Mouse (Mus musculus) central nervous system, embryonic 18 days (tissue): ENCODE results near the gene Prl3b1. TPM values are rescaled to one million over a fixed set of nuclear protein-coding genes. Genes with fewer than 3 reads are reported as not detected.

Source experiments
- polyA plus RNA-seq: library from polyadenylated mRNA; depleted of rRNA; stranded (reverse); fragments of >200 nt; gene quantifications from 2 replicates; pipeline ENCODE4 v1.2.3, GENCODE M21; 2012; rRNA removed

Gene Prl3b1
- not detected in 2 replicates for polyA plus RNA-seq

DNA sequence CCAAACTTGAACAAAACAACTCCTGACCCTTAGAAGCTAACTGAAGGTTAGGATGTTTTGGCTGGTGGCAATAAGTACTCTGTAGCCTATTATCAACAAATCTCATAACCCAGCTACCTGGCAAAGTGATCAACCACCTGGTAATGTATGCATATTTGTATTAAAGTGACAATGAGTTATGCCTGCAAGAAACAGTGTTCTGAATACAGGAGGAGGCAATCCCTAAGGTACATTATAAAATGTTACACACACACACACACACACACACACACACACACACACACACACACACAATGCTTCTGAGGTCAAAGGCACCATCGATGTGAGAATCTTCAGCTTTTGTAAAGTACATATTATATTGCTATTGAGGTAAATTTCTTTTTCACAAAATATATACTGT is at the start of gene Prl3b1:
Gene Prl3b1 (plus strand): TSS at position 301 of the 400 bp plus-strand sequence.

DNA sequence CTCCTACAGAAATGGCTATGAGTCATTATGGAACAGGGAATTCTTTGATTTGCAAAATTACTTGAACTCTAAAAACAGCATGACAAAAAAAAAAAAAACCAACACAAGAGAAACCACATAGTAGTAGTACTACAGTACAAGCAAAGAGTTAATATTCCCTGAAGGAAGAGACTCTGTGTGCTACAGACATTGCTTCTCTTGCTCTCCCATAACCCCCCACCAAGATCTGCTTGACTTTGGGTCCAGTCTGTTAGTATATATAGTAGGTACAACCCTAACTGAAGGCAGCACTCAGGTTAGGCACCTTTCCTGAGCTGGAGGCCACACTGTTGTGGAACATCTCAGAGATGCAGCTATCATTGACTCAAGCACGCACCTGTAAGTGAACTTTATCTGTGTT is 45.3 kb upstream of the Prl3b1 start, which contains the start of gene Prl3c1:
Gene Prl3c1 (plus strand): TSS at position 301 of the 400 bp plus-strand sequence.

DNA sequence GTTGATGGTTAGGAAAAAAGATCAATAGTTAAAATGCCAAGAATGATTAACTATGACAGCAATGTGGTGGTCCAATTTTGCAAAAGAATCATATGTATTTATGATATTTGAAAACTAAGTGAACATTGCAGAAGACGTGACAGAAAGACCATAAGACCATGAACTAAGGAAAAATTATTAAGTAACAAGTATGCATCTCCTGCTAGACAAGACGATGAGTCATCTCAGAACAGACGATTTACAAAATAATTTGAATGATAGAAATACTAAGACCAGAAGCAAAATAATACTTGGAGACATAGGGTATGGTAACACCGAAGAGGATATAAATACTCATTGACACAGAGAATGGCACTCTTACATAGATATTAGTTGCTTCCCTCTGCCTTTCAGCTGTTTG is 17.5 kb downstream of the Prl3b1 start, which contains the start of gene Prl3a1:
Gene Prl3a1 (plus strand): TSS at position 301 of the 400 bp plus-strand sequence.

Other genes with a start within 250 kb of the Prl3b1 start
- not detected in 2 replicates for gene Prl, start 184.3 kb upstream of the Prl3b1 start, polyA plus RNA-seq
- not detected in 2 replicates for gene Prl3d1, start 147.7 kb upstream of the Prl3b1 start, polyA plus RNA-seq
- gene Prl3d2, start 120.1 kb upstream of the Prl3b1 start, polyA plus RNA-seq, result not detected in 2 replicates
- gene Prl3d3, start 85.1 kb upstream of the Prl3b1 start, polyA plus RNA-seq, result not detected in 2 replicates
- not detected in 2 replicates for gene Prl3c1, start 45.2 kb upstream of the Prl3b1 start, polyA plus RNA-seq
- not detected in 2 replicates for gene Prl3a1, start 17.6 kb downstream of the Prl3b1 start, polyA plus RNA-seq
- gene Prl6a1, start 70.8 kb downstream of the Prl3b1 start, polyA plus RNA-seq, result not detected in 2 replicates
- not detected in 2 replicates for gene Prl8a2, start 103.8 kb downstream of the Prl3b1 start, polyA plus RNA-seq
- gene Prl2b1, start 149.0 kb downstream of the Prl3b1 start, polyA plus RNA-seq, result not detected in 2 replicates
- gene Prl8a6, start 196.8 kb downstream of the Prl3b1 start, polyA plus RNA-seq, result not detected in 2 replicates